Mouse (Mus musculus): ENCODE measurements around the gene Comt.

The Comt gene

DNA sequence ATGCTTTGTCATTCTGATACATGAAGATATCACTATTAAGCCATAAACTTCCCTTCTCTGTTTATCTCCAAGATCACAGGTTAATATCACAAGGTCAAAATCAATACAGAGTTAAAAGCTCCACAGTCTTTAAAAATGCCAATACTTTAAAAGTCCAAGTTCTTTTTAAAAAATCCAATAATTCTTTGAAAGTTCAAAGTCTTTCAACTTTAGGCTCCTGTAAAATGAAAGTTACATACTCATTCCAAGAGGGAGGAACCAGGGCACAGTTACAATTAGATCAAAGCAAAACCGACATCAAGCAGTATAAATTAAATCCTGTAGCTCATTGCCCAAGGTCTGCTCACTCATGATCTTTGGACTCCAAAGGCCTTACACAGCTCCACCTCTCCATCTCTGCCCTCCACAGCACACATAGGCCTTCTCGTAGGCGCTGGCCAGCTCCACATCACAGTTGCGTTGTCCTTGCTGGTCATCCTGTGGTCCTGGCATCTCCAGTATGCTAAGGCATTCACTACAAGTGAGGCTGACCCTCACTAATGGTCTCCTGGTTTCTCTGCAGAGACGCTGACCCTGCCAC, 6.8 kb upstream of the Comt start:
- no peak for DNase-seq (ENCODE audit: low spot score in 2 of 2)

DNA sequence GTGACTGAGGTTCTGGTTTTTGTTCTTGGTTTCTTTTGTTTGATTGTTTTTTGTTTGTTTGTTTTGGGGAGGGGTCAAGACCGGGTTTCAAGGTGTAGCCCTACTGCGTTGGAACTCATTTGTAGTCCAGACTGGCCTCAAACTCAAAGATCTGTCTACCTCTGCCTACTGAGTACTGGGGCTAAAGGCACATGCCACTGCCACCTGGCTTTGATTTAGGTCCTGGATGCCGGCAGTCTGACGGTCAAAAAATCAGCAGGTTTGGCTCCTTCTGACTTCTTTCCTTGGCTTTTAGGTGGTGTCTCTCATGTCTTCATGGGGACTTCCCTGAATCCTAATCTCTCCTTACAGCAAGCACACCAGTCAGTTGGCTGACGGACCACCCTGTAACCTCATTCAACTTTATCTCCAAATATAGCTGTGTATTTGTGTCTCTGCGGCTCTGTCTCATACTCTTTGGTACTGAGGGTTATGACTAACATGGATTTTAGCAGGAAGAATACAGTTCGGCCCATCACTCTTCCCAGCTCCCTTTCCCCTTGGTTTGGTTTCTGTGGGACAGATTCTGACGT, 4.1 kb upstream of the Comt start:
- no peak for DNase-seq (ENCODE audit: low spot score in 2 of 2)

DNA sequence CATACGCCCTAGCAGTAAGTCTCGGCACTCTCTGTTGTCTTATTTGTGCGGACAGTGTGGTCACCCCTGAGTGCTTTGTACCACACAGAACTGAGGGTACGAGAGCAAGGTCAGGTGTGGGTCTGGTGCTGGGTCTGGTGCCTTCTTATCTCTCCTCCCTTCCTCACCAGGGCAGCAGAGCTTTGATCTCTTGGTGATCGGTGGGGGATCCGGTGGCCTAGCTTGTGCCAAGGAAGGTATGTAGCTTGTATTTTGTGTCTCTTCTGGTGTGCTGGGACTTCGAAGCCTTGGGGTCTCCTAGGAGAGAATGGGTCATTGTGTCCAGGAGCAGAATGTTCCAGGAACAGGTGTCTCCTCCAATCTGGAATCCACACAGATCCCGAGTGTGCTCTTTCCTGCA, 3.0 kb upstream of the Comt start:
- DNase-seq (ENCODE audit: low spot score in 2 of 2) = no peak

DNA sequence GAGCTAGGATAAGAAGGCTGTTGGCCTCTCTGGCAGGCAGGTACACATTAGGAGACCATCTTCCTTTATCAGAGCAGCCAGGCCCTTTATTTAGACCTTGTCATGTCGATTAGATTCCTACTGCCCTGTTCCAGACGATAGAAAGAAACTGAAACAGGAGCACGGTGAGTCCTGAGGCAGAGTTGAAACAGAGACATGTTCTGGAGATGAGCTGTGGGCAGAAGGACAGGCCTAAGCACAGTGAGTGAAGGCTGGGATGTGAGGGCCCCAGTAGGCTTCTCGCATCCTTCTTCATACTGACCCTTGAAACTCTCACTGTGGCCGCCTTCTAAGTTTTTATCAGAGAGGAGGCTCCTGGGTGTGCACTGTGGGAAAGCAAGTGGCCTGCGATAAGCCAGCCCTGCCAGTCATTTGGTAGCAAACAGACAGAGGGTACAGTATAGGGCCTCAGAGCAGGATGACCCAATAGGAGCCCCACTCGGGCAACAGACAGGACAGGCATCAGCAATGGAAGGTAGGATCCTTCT, 1.9 kb upstream of the Comt start:
- DNase-seq (ENCODE audit: low spot score in 2 of 2) = peak; percentile 60 to 75

DNA sequence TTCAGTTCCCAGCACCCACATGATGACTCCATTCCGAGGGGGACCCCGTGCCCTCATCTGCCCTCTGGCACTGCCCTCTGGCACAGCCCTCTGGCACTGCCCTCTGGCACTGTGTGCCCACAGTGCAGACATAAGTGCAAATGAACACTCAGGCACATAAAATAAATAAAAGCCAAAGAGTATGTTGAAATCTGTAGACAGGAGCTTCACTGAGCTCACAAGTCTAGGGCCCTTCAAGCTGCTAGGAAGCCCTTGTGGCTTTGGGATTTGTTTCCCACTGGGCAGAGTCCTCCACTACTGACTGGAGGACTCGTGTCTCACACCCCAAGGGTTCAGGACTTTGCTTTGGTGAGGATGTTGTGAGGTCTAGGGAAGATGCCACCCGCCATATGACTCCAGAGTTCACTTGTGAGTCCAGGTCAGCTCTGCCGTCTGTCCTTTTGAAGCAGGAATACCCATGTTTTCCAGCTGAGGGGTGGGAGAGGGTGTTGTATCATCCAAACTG, 1.4 kb upstream of the Comt start:
- no peak for DNase-seq (ENCODE audit: low spot score in 2 of 2)

- DNase-seq (ENCODE audit: low spot score in 2 of 2) = peak; percentile 77 to 80
Observed at GRCm38 (mm10) chr16:18426215-18426791, 349 bp downstream of the Comt start, which contains the start of gene Txnrd2. Gene Txnrd2 (plus strand): TSS chr16:18426384.

- DNase-seq (ENCODE audit: low spot score in 2 of 2) = no peak
Observed at GRCm38 (mm10) chr16:18425475-18426214, 1.0 kb downstream of the Comt start.

DNA sequence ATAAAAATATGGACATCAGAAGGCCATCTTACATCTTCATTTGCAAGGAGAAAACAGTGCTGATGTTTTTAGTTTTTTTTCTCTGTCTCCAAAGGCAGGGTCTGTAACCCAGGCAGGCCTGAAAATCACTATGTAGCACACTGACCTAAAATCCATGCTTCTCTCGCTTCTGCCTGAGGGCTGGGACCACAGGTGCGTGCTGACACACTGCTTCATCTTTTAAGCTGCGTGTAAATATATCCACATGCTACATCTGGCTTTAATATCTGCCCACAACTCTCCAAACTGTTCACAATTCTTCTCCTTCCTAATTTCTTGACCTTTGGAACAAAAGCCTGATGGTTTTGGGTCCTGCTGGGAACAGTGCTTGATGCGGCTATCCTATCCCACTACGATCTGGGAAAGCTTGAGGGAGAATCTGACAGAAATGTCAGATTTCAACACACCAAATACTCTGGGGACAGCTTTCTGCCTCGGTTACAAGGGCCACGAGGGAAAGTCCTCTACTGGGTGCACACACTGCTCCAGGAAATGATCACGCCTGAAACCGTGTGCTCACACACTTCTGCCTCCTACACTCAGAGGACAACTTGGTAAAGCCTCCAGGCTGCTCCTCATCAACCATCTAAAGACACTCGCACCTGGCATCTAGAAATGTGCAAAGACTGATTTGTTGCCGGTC, 2.1 kb downstream of the Comt start:
- no peak for DNase-seq (ENCODE audit: low spot score in 2 of 2)

DNA sequence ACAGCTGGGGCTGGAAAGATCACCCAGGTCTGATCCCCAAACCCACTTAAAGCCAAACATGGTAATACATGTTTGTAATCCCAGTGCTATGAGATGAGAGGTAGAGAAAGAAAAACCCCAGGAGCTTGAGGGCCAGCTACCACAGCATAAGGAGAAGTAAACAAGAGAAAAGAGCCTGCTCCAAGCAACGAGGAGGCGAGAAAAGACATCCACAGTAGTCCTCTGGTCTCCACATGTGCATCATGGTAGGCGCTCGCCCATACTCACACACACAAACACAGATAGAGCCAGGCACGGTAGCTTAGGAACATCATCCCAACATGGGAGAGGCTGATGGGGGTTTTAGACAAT, 2.8 kb downstream of the Comt start:
- DNase-seq (ENCODE audit: low spot score in 2 of 2) = no peak

GRCm38 (mm10) chr16:18423203-18423914, 3.3 kb downstream of the Comt start:
- DNase-seq (ENCODE audit: low spot score in 2 of 2) = no peak

GRCm38 (mm10) chr16:18420571-18420970, 6.1 kb downstream of the Comt start:
- DNase-seq (ENCODE audit: low spot score in 2 of 2) = no peak

DNA sequence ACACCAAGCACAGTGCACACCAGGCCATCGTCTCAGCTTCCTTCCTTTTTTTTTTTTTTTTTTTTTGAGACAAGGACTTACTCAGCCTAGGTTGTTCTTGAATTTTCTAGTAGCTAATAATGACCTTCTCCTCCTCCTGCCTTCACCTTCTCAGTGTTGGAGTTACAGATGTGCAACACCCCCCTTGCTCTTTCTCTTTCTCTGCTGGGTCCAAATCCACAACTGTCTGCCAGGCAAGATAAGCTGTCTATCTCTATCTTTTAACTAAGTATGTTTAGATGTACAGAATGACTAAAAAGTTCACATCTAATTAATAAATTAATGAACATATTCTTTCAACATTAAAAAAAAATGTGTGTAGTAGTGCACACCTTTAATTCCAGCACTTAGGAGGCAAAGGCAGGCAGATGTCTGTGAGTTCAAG, 7.0 kb downstream of the Comt start:
- no peak for DNase-seq (ENCODE audit: low spot score in 2 of 2)

GRCm38 (mm10) chr16:18418756-18419602, 7.7 kb downstream of the Comt start:
- DNase-seq (ENCODE audit: low spot score in 2 of 2) = no peak

DNA sequence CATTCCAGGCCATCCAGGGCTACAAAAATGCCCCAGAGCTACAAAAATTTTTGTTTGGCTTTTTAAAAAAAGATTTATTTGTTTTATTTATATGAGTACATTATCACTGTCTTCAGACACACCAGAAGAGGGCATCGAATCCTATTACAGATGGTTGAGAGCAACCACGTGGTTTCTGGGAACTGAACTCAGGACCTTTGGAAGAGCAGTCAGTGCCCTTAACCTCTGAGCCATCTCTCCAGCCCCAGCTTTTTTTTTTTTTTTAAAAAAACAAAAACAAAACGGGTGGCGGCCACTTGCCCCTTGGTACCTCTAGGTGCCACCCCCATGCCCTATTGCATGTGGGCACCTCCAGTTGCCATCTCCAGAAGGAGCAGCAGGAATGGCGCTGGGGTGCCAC, 9.2 kb downstream of the Comt start:
- DNase-seq (ENCODE audit: low spot score in 2 of 2) = no peak

DNA sequence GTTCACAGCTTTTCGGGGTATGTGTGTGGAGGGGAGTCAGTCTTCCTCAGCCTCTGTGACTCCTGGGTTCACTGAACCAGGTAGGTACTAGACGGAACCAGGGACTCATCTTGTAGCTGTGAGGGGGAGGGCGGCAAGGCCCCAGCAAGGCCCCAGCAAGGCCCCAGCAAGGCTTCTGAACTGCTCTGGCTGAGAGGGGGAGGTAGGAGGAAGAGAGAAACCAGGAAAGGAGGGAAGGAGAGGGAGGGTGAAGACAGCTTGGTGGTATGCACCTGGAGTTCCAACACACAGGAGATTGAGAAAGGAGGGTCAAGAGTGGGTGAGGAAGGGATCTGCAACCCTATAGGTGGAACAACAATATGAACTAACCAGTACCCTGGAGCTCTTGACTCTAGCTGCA, 9.8 kb downstream of the Comt start:
- DNase-seq (ENCODE audit: low spot score in 2 of 2) = no peak

GRCm38 (mm10) chr16:18416094-18416761, 10.4 kb downstream of the Comt start:
- DNase-seq (ENCODE audit: low spot score in 2 of 2) = no peak

GRCm38 (mm10) chr16:18413032-18413816, 13.4 kb downstream of the Comt start:
- peak; percentile 47 to 61 for DNase-seq (ENCODE audit: low spot score in 2 of 2)

GRCm38 (mm10) chr16:18411802-18412476, 14.7 kb downstream of the Comt start:
- peak in 1 of 2 experiments; percentile 51 for DNase-seq (ENCODE audit: low spot score in 2 of 2)
